Mouse (Mus musculus) kidney, postnatal 0 days (tissue): ENCODE results near the gene Chrdl2. TPM values are rescaled to one million over a fixed set of nuclear protein-coding genes. Genes with fewer than 3 reads are reported as not detected.
A peak's percentile ranks its signal among the peaks of the same experiment; 100 is the strongest.
"Not testable (repeated sequence)": the region's sequence is repeated elsewhere in the genome, so short reads cannot be mapped to it uniquely, and the experiment has no call there.

Experiments used
- ATAC-seq: fragments of 200-750 bp; cut with Nextera tagmentation; replicated peaks from 2 replicates; pipeline ENCODE4 v1.8.0; 2017; ENCODE audit warnings: low read depth, moderate number of reproducible peaks, moderate TSS enrichment, moderate library complexity; ENCODE audit not compliant: low FRiP score
- DNase-seq: peaks from one replicate; pipeline ENCODE4 v3.0.0-alpha.2; 2016; ENCODE audit warnings: low spot score
- H3K27ac ChIP-seq: fragments of 300-500 bp; sonication (generic); 2 replicates; pipeline ENCODE4 v1.5.1; 2014; ENCODE audit warnings: mild to moderate bottlenecking
- H3K27me3 ChIP-seq: fragments of 300-500 bp; sonication (generic); 2 replicates; pipeline ENCODE4 v1.6.1; 2014; ENCODE audit warnings: low read length, mixed read lengths; ENCODE audit not compliant: insufficient read depth
- H3K36me3 ChIP-seq: fragments of 300-500 bp; sonication (generic); 2 replicates; pipeline ENCODE4 v1.6.1; 2014; ENCODE audit warnings: low read length, mixed read lengths; ENCODE audit not compliant: insufficient read depth
- H3K4me1 ChIP-seq: fragments of 300-500 bp; sonication (generic); replicated peaks from 2 replicates; pipeline ENCODE4 v1.6.1; 2014; ENCODE audit warnings: antibody characterized with exemption, low read length, mixed read lengths; ENCODE audit not compliant: insufficient read depth
- H3K4me2 ChIP-seq: fragments of 300-500 bp; sonication (generic); 2 replicates; pipeline ENCODE4 v1.6.1; 2014; ENCODE audit warnings: mild to moderate bottlenecking, low read length, moderate library complexity, mixed read lengths
- H3K4me3 ChIP-seq: fragments of 300-500 bp; sonication (generic); replicated peaks from 2 replicates; pipeline ENCODE4 v1.5.1; 2014; ENCODE audit warnings: low read depth, low read length
- H3K9ac ChIP-seq: fragments of 300-500 bp; sonication (generic); 2 replicates; pipeline ENCODE4 v1.6.1; 2014; ENCODE audit warnings: low read depth, low read length
- H3K9me3 ChIP-seq: fragments of 300-500 bp; sonication (generic); replicated peaks from 2 replicates; pipeline ENCODE4 v1.6.1; 2016; ENCODE audit warnings: low read length, inconsistent platforms, mixed read lengths
- CTCF ChIP-seq: IDR thresholded peaks from 2 replicates; pipeline ENCODE4 v1.5.1; 2016; ENCODE audit warnings: antibody characterized with exemption, low read depth, mild to moderate bottlenecking, moderate library complexity
- WGBS: fragments of 180-500 bp; shearing (Covaris S2); extraction: QIAGEN DNeasy Blood & Tissue Kit; methylation state at CpG from one replicate; pipeline ENCODE4 v1.1.7; 2014; 5-methylcytosine and 5-hydroxymethylcytosine counted together
- polyA plus RNA-seq: library from polyadenylated mRNA; unstranded; fragments of >200 nt; fragmentation: Nextera tagmentation; extraction: Ambion mirVana; gene quantifications from 2 replicates; pipeline ENCODE4 v1.2.1, GENCODE M21; 2015

The Chrdl2 gene
- 0.22 and 0.32 TPM in 2 replicates for polyA plus RNA-seq

- ATAC-seq = no peak; the same call in 1 of the 2 replicates
- peak; percentile 56 for DNase-seq
- H3K4me2 ChIP-seq = peak within 1 kb of the TSS; percentile 84
- WGBS = under 1% methylated on average over 44 of the region's 44 CpGs
- H3K27ac ChIP-seq = no peak within 1 kb of the TSS
- peak within 1 kb of the TSS; percentile 44 for H3K4me3 ChIP-seq
- peak within 1 kb of the TSS; percentile 49; the same call in 1 of the 2 replicates for H3K9ac ChIP-seq
- H3K36me3 ChIP-seq = no peaks in the 10 kb centered on the region
- no peaks in the 10 kb centered on the region for H3K9me3 ChIP-seq
- no peaks in the 10 kb centered on the region for H3K4me1 ChIP-seq
- H3K27me3 ChIP-seq = peaks cover 18% of the 10 kb centered on the region
- no peak for TF ChIP-seq CTCF
These were observed at the start of gene Chrdl2 for GRCm38 (mm10) chr7:100005790-100006189. Gene Chrdl2 (plus strand): TSS chr7:100006172.

- no peak for DNase-seq
- TF ChIP-seq CTCF = no peak
These were observed 48.6 kb upstream of the Chrdl2 start for GRCm38 (mm10) chr7:99957226-99957965.

GRCm38 (mm10) chr7:99960571-99960970, 45.4 kb upstream of the Chrdl2 start:
- H3K4me2 ChIP-seq, H3K27ac ChIP-seq, H3K9me3 ChIP-seq, H3K9ac ChIP-seq, H3K4me3 ChIP-seq, H3K27me3 ChIP-seq, ATAC-seq, DNase-seq, H3K36me3 ChIP-seq: not testable (repeated sequence)
- peaks cover 20% of the 10 kb centered on the region for H3K4me1 ChIP-seq
- WGBS = 69% methylated on average over 2 of the region's 2 CpGs

More at GRCm38 (mm10) chr7:99957226-99957965, 48.6 kb upstream of the Chrdl2 start:
- Histone ChIP-seq H3K4me3 (no peak overlapping the region), H3K9ac (no peak overlapping the region), H3K4me2 (no peak overlapping the region), H3K36me3 (no peaks in the 10 kb centered on the region), H3K27me3 (no peaks in the 10 kb centered on the region), H3K9me3 (no peaks in the 10 kb centered on the region), H3K27ac (no peak overlapping the region), H3K4me1 (peaks cover 4% of the 10 kb centered on the region; the same call in 1 of the 2 replicates)
- no peak for ATAC-seq
- 61% methylated on average over 12 of the region's 12 CpGs for WGBS

- Histone ChIP-seq H3K27me3 (no peaks in the 10 kb centered on the region), H3K27ac (no peak overlapping the region), H3K9me3 (no peaks in the 10 kb centered on the region), H3K9ac (no peak overlapping the region), H3K4me2 (no peak overlapping the region), H3K4me1 (peaks cover 28% of the 10 kb centered on the region), H3K4me3 (no peak overlapping the region), H3K36me3 (no peaks in the 10 kb centered on the region)
- no peak for TF ChIP-seq CTCF
- DNase-seq (no peak), ATAC-seq (no peak)
- 83% methylated on average over 2 of the region's 2 CpGs for WGBS
These were observed 44.5 kb upstream of the Chrdl2 start for GRCm38 (mm10) chr7:99961518-99961917.

GRCm38 (mm10) chr7:99962536-99963236, 43.3 kb upstream of the Chrdl2 start:
- H3K4me1 ChIP-seq = peaks cover 32% of the 10 kb centered on the region
- H3K27ac ChIP-seq = peak overlapping the region; percentile 88
- no peak overlapping the region for H3K9ac ChIP-seq
- H3K36me3 ChIP-seq = no peaks in the 10 kb centered on the region
- TF ChIP-seq CTCF = no peak
- no peaks in the 10 kb centered on the region for H3K9me3 ChIP-seq
- ATAC-seq (no peak; the same call in 1 of the 2 replicates), DNase-seq (peak; percentile 46)
- no peak overlapping the region for H3K4me3 ChIP-seq
- no peaks in the 10 kb centered on the region for H3K27me3 ChIP-seq
- 44% methylated on average over 8 of the region's 8 CpGs for WGBS
- H3K4me2 ChIP-seq = no peak overlapping the region

GRCm38 (mm10) chr7:99963237-99963860, 42.6 kb upstream of the Chrdl2 start:
- H3K9ac ChIP-seq = no peak overlapping the region
- no peak for TF ChIP-seq CTCF
- H3K4me3 ChIP-seq = no peak overlapping the region
- no peak overlapping the region; the same call in 1 of the 2 replicates for H3K4me2 ChIP-seq
- H3K36me3 ChIP-seq = no peaks in the 10 kb centered on the region
- H3K9me3 ChIP-seq = no peaks in the 10 kb centered on the region
- no peak; the same call in 1 of the 2 replicates for ATAC-seq
- no peaks in the 10 kb centered on the region for H3K27me3 ChIP-seq
- 60% methylated on average over 3 of the region's 3 CpGs for WGBS
- DNase-seq = no peak
- peaks cover 32% of the 10 kb centered on the region for H3K4me1 ChIP-seq
- peak overlapping the region; percentile 88 for H3K27ac ChIP-seq
